Mouse (Mus musculus): ENCODE data around the gene Aldh1a7. TPM values are rescaled to one million over a fixed set of nuclear protein-coding genes. Genes with fewer than 3 reads are reported as not detected.
"Not testable (repeated sequence)": the region's sequence is repeated elsewhere in the genome, so short reads cannot be mapped to it uniquely, and the experiment has no call there.

The Aldh1a7 gene
- total and polyA plus RNA-seq, 2 experiments from 2014 or later: 0.93 to 1.2 TPM

DNA sequence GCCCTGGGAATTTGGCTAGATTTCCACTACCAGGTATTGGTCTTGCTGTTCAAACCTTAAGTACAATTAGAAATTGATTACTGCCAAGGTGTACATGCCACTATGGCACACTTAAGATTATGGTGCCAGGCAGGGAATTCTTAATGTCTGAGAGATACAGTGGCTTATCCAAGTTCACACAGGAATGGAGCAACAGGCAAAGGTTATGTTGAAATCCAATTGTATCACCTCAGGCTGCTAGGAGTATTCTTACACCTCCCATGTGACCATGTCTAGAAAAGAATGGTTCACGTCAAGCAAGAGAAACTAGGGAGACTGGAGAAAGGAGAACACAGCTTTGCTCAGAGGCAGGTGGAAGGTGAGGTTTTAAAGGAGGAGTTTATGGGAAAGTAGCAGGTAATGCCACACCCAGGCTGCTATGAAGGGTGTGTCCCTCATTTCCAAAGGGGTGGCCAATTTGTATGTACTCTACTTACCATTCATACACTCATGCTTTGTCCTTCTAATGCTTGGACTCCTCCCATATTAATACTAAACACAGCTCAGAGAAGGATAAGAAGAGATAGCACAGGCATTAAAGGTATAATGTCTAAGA, 74.2 kb downstream of the Aldh1a7 start:
- no peaks in the 10 kb centered on the region for H3K9me3 ChIP-seq (ENCODE audit: low read length)
- H3K27me3 ChIP-seq (ENCODE audit: insufficient read depth, low read length): no peaks in the 10 kb centered on the region
- no peak overlapping the region for H3K27ac ChIP-seq (ENCODE audit: low read depth, low read length)
- no peak for TF ChIP-seq CTCF (IDR thresholded peaks at IDR 0.05)
- ATAC-seq (ENCODE audit: low FRiP score): no peak
- no peaks in the 10 kb centered on the region for H3K36me3 ChIP-seq (ENCODE audit: insufficient read depth, low read length)
- no peaks in the 10 kb centered on the region for H3K4me1 ChIP-seq (ENCODE audit: insufficient read depth, low read length)
- WGBS: 83% methylated on average over 1 of the region's 1 CpGs
- H3K4me3 ChIP-seq (ENCODE audit: low read depth, low read length): no peak overlapping the region
- no peak overlapping the region for H3K9ac ChIP-seq (replicated peaks; ENCODE audit: low read length, poor library complexity, severe bottlenecking)
- no peak for DNase-seq (ENCODE audit: low spot score)
- no peak overlapping the region for H3K4me2 ChIP-seq (ENCODE audit: low read depth, low read length, poor library complexity, severe bottlenecking)

GRCm38 (mm10) chr19:20650008-20650407, 77.4 kb downstream of the Aldh1a7 start:
- H3K27me3 ChIP-seq (ENCODE audit: insufficient read depth, low read length): no peaks in the 10 kb centered on the region

DNA sequence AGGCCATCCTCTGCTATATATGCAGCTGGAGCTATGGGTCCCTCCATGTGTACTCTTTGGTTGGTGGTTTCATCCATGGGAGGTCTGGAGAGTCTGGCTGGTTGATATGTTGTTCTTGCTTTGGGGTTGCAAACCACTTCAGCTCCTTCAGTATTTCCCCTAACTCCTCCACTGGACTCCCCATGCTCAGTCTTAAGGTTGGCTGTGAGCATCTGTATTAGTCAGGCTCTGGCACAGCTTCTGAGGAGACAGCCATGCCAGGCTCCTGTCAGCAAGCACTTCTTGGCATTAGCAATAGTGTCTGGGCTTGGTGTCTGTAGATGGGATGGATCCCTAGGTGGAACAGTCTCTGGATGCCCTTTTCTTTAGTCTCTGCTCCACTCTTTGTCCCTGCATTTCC, 79.9 kb downstream of the Aldh1a7 start:
- not testable (repeated sequence) for DNase-seq (ENCODE audit: low spot score); H3K4me1 ChIP-seq (ENCODE audit: insufficient read depth, low read length); ATAC-seq (ENCODE audit: low FRiP score); H3K27me3 ChIP-seq (ENCODE audit: insufficient read depth, low read length); H3K9me3 ChIP-seq (ENCODE audit: low read length); H3K27ac ChIP-seq (ENCODE audit: low read depth, low read length); H3K9ac ChIP-seq (replicated peaks; ENCODE audit: low read length, poor library complexity, severe bottlenecking); H3K4me2 ChIP-seq (ENCODE audit: low read depth, low read length, poor library complexity, severe bottlenecking); H3K4me3 ChIP-seq (ENCODE audit: low read depth, low read length); H3K36me3 ChIP-seq (ENCODE audit: insufficient read depth, low read length)

More at GRCm38 (mm10) chr19:20650008-20650407, 77.4 kb downstream of the Aldh1a7 start:
- H3K36me3 ChIP-seq (ENCODE audit: insufficient read depth, low read length): no peaks in the 10 kb centered on the region
- no peak overlapping the region for H3K4me3 ChIP-seq (ENCODE audit: low read depth, low read length)
- no peak for DNase-seq (ENCODE audit: low spot score)
- H3K4me2 ChIP-seq (ENCODE audit: low read depth, low read length, poor library complexity, severe bottlenecking): no peak overlapping the region
- ATAC-seq (ENCODE audit: low FRiP score): no peak
- no peak for TF ChIP-seq CTCF (IDR thresholded peaks at IDR 0.05)
- no peaks in the 10 kb centered on the region for H3K9me3 ChIP-seq (ENCODE audit: low read length)
- no peaks in the 10 kb centered on the region for H3K4me1 ChIP-seq (ENCODE audit: insufficient read depth, low read length)
- H3K9ac ChIP-seq (replicated peaks; ENCODE audit: low read length, poor library complexity, severe bottlenecking): no peak overlapping the region
- 30% methylated on average over 2 of the region's 2 CpGs for WGBS
- H3K27ac ChIP-seq (ENCODE audit: low read depth, low read length): no peak overlapping the region

GRCm38 (mm10) chr19:20644346-20644745, 83.0 kb downstream of the Aldh1a7 start:
- no peak for DNase-seq (ENCODE audit: low spot score)
- H3K4me3 ChIP-seq (ENCODE audit: low read depth, low read length): no peak overlapping the region
- no peaks in the 10 kb centered on the region for H3K4me1 ChIP-seq (ENCODE audit: insufficient read depth, low read length)
- no peaks in the 10 kb centered on the region for H3K36me3 ChIP-seq (ENCODE audit: insufficient read depth, low read length)
- peak; percentile 41 for TF ChIP-seq CTCF (IDR thresholded peaks at IDR 0.05)
- no peak overlapping the region for H3K9ac ChIP-seq (replicated peaks; ENCODE audit: low read length, poor library complexity, severe bottlenecking)
- no peaks in the 10 kb centered on the region for H3K9me3 ChIP-seq (ENCODE audit: low read length)
- ATAC-seq (ENCODE audit: low FRiP score): no peak
- H3K27me3 ChIP-seq (ENCODE audit: insufficient read depth, low read length): no peaks in the 10 kb centered on the region
- 76% methylated on average over 3 of the region's 3 CpGs for WGBS
- H3K4me2 ChIP-seq (ENCODE audit: low read depth, low read length, poor library complexity, severe bottlenecking): no peak overlapping the region
- no peak overlapping the region for H3K27ac ChIP-seq (ENCODE audit: low read depth, low read length)

Other genes starting within 250 kb of the Aldh1a7 start
- 22.0 and 32.4 TPM in 2 replicates for gene Aldh1a1, start 234.8 kb downstream of the Aldh1a7 start, total RNA-seq (2014; rRNA removed)
- gene Aldh1a1, start 234.8 kb downstream of the Aldh1a7 start, polyA plus RNA-seq (2015; fragmentation: Nextera tagmentation; extraction: Ambion mirVana): 18.1 and 25.8 TPM in 2 replicates
- 0.05 TPM in 1 of 2 replicates, not detected in the other for gene Tmc1, start 226.6 kb upstream of the Aldh1a7 start, total RNA-seq (2014; rRNA removed)
- 0.11 and 0.19 TPM in 2 replicates for gene Tmc1, start 226.6 kb upstream of the Aldh1a7 start, polyA plus RNA-seq (2015; fragmentation: Nextera tagmentation; extraction: Ambion mirVana)

All from midbrain, postnatal 0 days (tissue).